Mouse (Mus musculus) heart, embryonic 16.5 days (tissue): ENCODE results near the gene Cldn24. TPM values are rescaled to one million over a fixed set of nuclear protein-coding genes. Genes with fewer than 3 reads are reported as not detected.

ENCODE experiments used
- ATAC-seq: fragments of 200-750 bp; cut with Nextera tagmentation; replicated peaks from 2 replicates; pipeline ENCODE4 v1.8.0; 2017; ENCODE audit warnings: moderate number of reproducible peaks; ENCODE audit not compliant: insufficient read depth, low FRiP score; ENCODE audit errors: extremely low read depth
- H3K27ac ChIP-seq: fragments of 300-500 bp; sonication (generic); 2 replicates; pipeline ENCODE4 v1.5.1; 2014; ENCODE audit warnings: mild to moderate bottlenecking, low read length, control low read depth, moderate library complexity
- H3K27me3 ChIP-seq: fragments of 300-500 bp; sonication (generic); 2 replicates; pipeline ENCODE4 v1.6.1; 2014; ENCODE audit warnings: low read length, mixed read lengths; ENCODE audit not compliant: control insufficient read depth, insufficient read depth
- H3K36me3 ChIP-seq: fragments of 300-500 bp; sonication (generic); 2 replicates; pipeline ENCODE4 v1.6.1; 2014; ENCODE audit not compliant: control insufficient read depth, insufficient read depth
- H3K4me1 ChIP-seq: fragments of 300-500 bp; sonication (generic); 2 replicates; pipeline ENCODE4 v1.6.1; 2014; ENCODE audit warnings: low read length, mixed read lengths; ENCODE audit not compliant: control insufficient read depth, insufficient read depth
- H3K4me2 ChIP-seq: fragments of 300-500 bp; sonication (generic); 2 replicates; pipeline ENCODE4 v1.6.1; 2014; ENCODE audit warnings: low read depth, mild to moderate bottlenecking, control low read depth, low read length
- H3K4me3 ChIP-seq: fragments of 300-500 bp; sonication (generic); 2 replicates; pipeline ENCODE4 v1.5.1; 2014; ENCODE audit warnings: mild to moderate bottlenecking, control low read depth, low read length
- H3K9ac ChIP-seq: fragments of 300-500 bp; sonication (generic); 2 replicates; pipeline ENCODE4 v1.6.1; 2014; ENCODE audit warnings: low read length, control low read depth
- H3K9me3 ChIP-seq: fragments of 300-500 bp; sonication (generic); replicated peaks from 2 replicates; pipeline ENCODE4 v1.6.1; 2016; ENCODE audit warnings: low read length; ENCODE audit not compliant: control insufficient read depth
- WGBS: fragments of 180-500 bp; shearing (Covaris S2); extraction: QIAGEN DNeasy Blood & Tissue Kit; methylation state at CpG from one replicate; pipeline ENCODE4 v1.1.7; 2014; 5-methylcytosine and 5-hydroxymethylcytosine counted together
- polyA plus RNA-seq: library from polyadenylated mRNA; unstranded; fragments of >200 nt; fragmentation: Nextera tagmentation; extraction: Ambion mirVana; gene quantifications from 2 replicates; pipeline ENCODE4 v1.2.1, GENCODE M21; 2015

Gene Cldn24
- polyA plus RNA-seq, 1 experiment from 2014 or later: not detected

- no peak overlapping the region for H3K4me2 ChIP-seq
- H3K4me3 ChIP-seq: no peak overlapping the region
- no peak for ATAC-seq
- no peak overlapping the region for H3K27ac ChIP-seq
- H3K27me3 ChIP-seq: no peaks in the 10 kb centered on the region
- no peak overlapping the region for H3K9ac ChIP-seq
- no peaks in the 10 kb centered on the region for H3K9me3 ChIP-seq
- 81% methylated on average over 8 of the region's 8 CpGs for WGBS
- no peaks in the 10 kb centered on the region for H3K4me1 ChIP-seq
- peaks cover 55% of the 10 kb centered on the region for H3K36me3 ChIP-seq
These were observed 44.6 kb downstream of the Cldn24 start for GRCm38 (mm10) chr8:47866568-47866967.

GRCm38 (mm10) chr8:47867067-47867466 lies 45.1 kb downstream of the Cldn24 start:
- peak; percentile 60; the same call in 1 of the 2 replicates for ATAC-seq
- Histone ChIP-seq H3K4me3 (no peak overlapping the region), H3K36me3 (peaks cover 53% of the 10 kb centered on the region), H3K4me2 (no peak overlapping the region), H3K4me1 (peaks cover under 1% of the 10 kb centered on the region; the same call in 1 of the 2 replicates), H3K27me3 (no peaks in the 10 kb centered on the region), H3K27ac (no peak overlapping the region), H3K9me3 (no peaks in the 10 kb centered on the region), H3K9ac (no peak overlapping the region)
- 25% methylated on average over 8 of the region's 8 CpGs for WGBS

Other genes with a start within 250 kb of the Cldn24 start
- gene Ing2, start 146.6 kb upstream of the Cldn24 start, polyA plus RNA-seq: 7.2 and 8.3 TPM in 2 replicates
- gene Cdkn2aip, start 108.2 kb upstream of the Cldn24 start, polyA plus RNA-seq: 15.5 and 17.2 TPM in 2 replicates
- not detected in 2 replicates for gene Cldn22, start 2.3 kb downstream of the Cldn24 start, polyA plus RNA-seq
- 10.1 and 12.1 TPM in 2 replicates for gene Wwc2, start 168.8 kb downstream of the Cldn24 start, polyA plus RNA-seq